Mouse (Mus musculus): ENCODE results near the gene Parp9.
"Not testable (repeated sequence)": the region's sequence is repeated elsewhere in the genome, so short reads cannot be mapped to it uniquely, and the experiment has no call there.

Gene Parp9

GRCm38 (mm10) chr16:35932179-35933055 lies 5.9 kb upstream of the Parp9 start:
- DNase-seq: no peak

GRCm38 (mm10) chr16:35933181-35933580 lies 5.1 kb upstream of the Parp9 start:
- DNase-seq: no peak

- DNase-seq: no peak
Measured at GRCm38 (mm10) chr16:35939261-35939660, 991 bp downstream of the Parp9 start.

- DNase-seq: peak; percentile 64
Measured at GRCm38 (mm10) chr16:35939690-35940089, 1.4 kb downstream of the Parp9 start.

- peak; percentile 16 for DNase-seq
Measured at GRCm38 (mm10) chr16:35941382-35941781, 3.1 kb downstream of the Parp9 start.

- DNase-seq: no peak
Measured at GRCm38 (mm10) chr16:35949264-35949663, 11.0 kb downstream of the Parp9 start.

- DNase-seq: no peak
Measured at GRCm38 (mm10) chr16:35951216-35951615, 12.9 kb downstream of the Parp9 start.

- DNase-seq: no peak
Measured at GRCm38 (mm10) chr16:35952628-35953130, 14.4 kb downstream of the Parp9 start.

GRCm38 (mm10) chr16:35965991-35966390 lies 27.7 kb downstream of the Parp9 start:
- DNase-seq: not testable (repeated sequence)

- DNase-seq: no peak
Measured at GRCm38 (mm10) chr16:35966411-35967115, 28.3 kb downstream of the Parp9 start.

GRCm38 (mm10) chr16:35967319-35967718 lies 29.0 kb downstream of the Parp9 start:
- no peak for DNase-seq

GRCm38 (mm10) chr16:35968149-35968548 lies 29.9 kb downstream of the Parp9 start:
- no peak for DNase-seq

- no peak for DNase-seq
Measured at GRCm38 (mm10) chr16:35974021-35974420, 35.8 kb downstream of the Parp9 start.

GRCm38 (mm10) chr16:35978450-35978849 lies 40.2 kb downstream of the Parp9 start, which contains the start of gene Kpna1:
TSS of gene Kpna1 (plus strand) at chr16:35978750.
- not testable (repeated sequence) for DNase-seq

GRCm38 (mm10) chr16:35981363-35981821 lies 43.1 kb downstream of the Parp9 start:
- peak; percentile 100 for DNase-seq

- no peak for DNase-seq
Measured at GRCm38 (mm10) chr16:35982506-35982901, 44.2 kb downstream of the Parp9 start.

GRCm38 (mm10) chr16:35982902-35983516 lies 44.7 kb downstream of the Parp9 start:
- peak; percentile 86 for DNase-seq

- DNase-seq: peak; percentile 70
Measured at GRCm38 (mm10) chr16:35983517-35984101, 45.3 kb downstream of the Parp9 start.

GRCm38 (mm10) chr16:35984471-35984870 lies 46.2 kb downstream of the Parp9 start:
- no peak for DNase-seq

GRCm38 (mm10) chr16:35987930-35988329 lies 49.7 kb downstream of the Parp9 start:
- DNase-seq: no peak

- DNase-seq: no peak
Measured at GRCm38 (mm10) chr16:35992391-35992790, 54.1 kb downstream of the Parp9 start.

- DNase-seq: no peak
Measured at GRCm38 (mm10) chr16:35993316-35993715, 55.0 kb downstream of the Parp9 start.

- not testable (repeated sequence) for DNase-seq
Measured at GRCm38 (mm10) chr16:35998852-35999251, 60.6 kb downstream of the Parp9 start.

Measured in right cerebral cortex, postnatal 4 days (tissue).